Mouse (Mus musculus) frontal cortex, postnatal 25 days (tissue): ENCODE results near the gene Ezh1.

ENCODE experiments used
- DNase-seq, 2 experiments: peaks; one replicate each; pipeline ENCODE4 v3.0.0; 2022; ENCODE audit warnings: low spot score in 2 of 2

The Ezh1 gene

GRCm38 (mm10) chr11:101246702-101247012 is 20.4 kb upstream of the Ezh1 start:
- DNase-seq = no peak

GRCm38 (mm10) chr11:101245855-101246701 is 19.8 kb upstream of the Ezh1 start, which contains the start of gene Ramp2:
Ramp2 (plus strand) TSS chr11:101246028.
- no peak for DNase-seq

- no peak for DNase-seq
Observed at GRCm38 (mm10) chr11:101245071-101245470, 18.8 kb upstream of the Ezh1 start.

- no peak for DNase-seq
Observed at GRCm38 (mm10) chr11:101238071-101238647, 11.9 kb upstream of the Ezh1 start.

- no peak for DNase-seq
Observed at GRCm38 (mm10) chr11:101236782-101237181, 10.5 kb upstream of the Ezh1 start.

- DNase-seq = no peak
Observed at GRCm38 (mm10) chr11:101235429-101235828, 9.2 kb upstream of the Ezh1 start.

- DNase-seq = no peak
Observed at GRCm38 (mm10) chr11:101234124-101234523, 7.9 kb upstream of the Ezh1 start.

GRCm38 (mm10) chr11:101233240-101233639 is 7.0 kb upstream of the Ezh1 start:
- no peak for DNase-seq

GRCm38 (mm10) chr11:101232010-101232839 is 6.0 kb upstream of the Ezh1 start:
- DNase-seq = no peak

GRCm38 (mm10) chr11:101230991-101231871 is 5.0 kb upstream of the Ezh1 start:
- DNase-seq = no peak

- no peak for DNase-seq
Observed at GRCm38 (mm10) chr11:101230526-101230925, 4.3 kb upstream of the Ezh1 start.

GRCm38 (mm10) chr11:101230061-101230511 is 3.8 kb upstream of the Ezh1 start:
- DNase-seq = no peak

- DNase-seq = no peak
Observed at GRCm38 (mm10) chr11:101229361-101229900, 3.2 kb upstream of the Ezh1 start.

- DNase-seq = no peak
Observed at GRCm38 (mm10) chr11:101225331-101226064, 765 bp downstream of the Ezh1 start.

- no peak for DNase-seq
Observed at GRCm38 (mm10) chr11:101224337-101224736, 1.9 kb downstream of the Ezh1 start.

- DNase-seq = no peak
Observed at GRCm38 (mm10) chr11:101221306-101221986, 4.8 kb downstream of the Ezh1 start.

- DNase-seq = no peak
Observed at GRCm38 (mm10) chr11:101220853-101221252, 5.4 kb downstream of the Ezh1 start.

GRCm38 (mm10) chr11:101218436-101219055 is 7.7 kb downstream of the Ezh1 start:
- DNase-seq = no peak

- DNase-seq = no peak
Observed at GRCm38 (mm10) chr11:101216936-101217335, 9.3 kb downstream of the Ezh1 start.
